Mouse (Mus musculus) left cerebral cortex, postnatal 4 days (tissue): ENCODE results near the gene Lmnb2. TPM values are rescaled to one million over a fixed set of nuclear protein-coding genes. Genes with fewer than 3 reads are reported as not detected.

Experiments
- DNase-seq: peaks from one replicate; pipeline ENCODE4 v3.0.0-alpha.2; 2022
- intact Hi-C: fragments of 180-260 bp; cut with DNase I; formaldehyde crosslinking; loops from one replicate; pipeline ENCODE4 v1.15.1; 2025
- total RNA-seq, 2 experiments: library from RNA; stranded (reverse); gene quantifications; 2 replicates each; pipeline ENCODE4 v1.2.3; 2021

The Lmnb2 gene
- total RNA-seq, 2 experiments from 2014 or later: 28.5 to 35.7 TPM

DNA sequence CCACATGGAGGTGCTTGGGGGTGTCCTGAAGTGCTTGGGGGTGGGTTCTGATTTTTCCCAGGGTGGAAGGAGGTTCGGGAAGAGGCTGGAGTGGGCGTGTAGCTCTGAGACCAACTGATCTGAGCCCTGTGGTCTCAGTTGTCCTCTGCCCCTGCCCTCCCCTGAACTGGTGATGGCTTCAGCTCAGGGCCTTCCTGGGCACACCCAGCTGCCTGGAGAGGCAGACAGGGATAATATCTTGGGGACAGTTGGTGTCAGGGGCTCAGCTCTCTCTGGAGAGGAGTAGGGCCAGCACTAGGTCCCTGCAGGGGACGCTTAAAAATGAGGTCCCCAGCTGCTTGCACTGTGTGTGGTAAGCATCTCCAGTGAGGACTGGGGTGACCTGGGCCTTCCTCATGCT, 60.2 kb downstream of the Lmnb2 start:
- DNase-seq: no peak
- intact Hi-C loops: no loop called here

DNA sequence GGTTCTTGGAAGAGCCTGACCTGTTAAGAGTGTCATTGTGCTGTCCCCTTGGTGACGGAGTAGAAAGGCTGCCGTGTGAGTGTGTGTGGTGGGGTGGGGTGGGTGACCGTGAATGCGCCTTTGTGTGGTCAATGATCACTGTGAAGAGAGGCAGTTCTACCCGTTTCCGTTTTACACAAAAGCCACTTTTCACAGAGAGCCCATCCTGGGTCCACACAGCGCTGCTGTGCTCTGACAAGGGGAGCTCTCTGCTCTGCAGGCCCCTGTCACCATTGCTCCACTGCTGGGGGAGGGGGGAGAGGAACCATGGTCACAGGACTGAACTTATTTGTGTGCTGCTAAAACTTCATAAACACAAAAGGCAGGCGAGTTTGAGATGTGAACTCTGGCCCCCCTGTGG, 60.7 kb downstream of the Lmnb2 start:
- DNase-seq: no peak
- intact Hi-C loops: no loop called here

DNA sequence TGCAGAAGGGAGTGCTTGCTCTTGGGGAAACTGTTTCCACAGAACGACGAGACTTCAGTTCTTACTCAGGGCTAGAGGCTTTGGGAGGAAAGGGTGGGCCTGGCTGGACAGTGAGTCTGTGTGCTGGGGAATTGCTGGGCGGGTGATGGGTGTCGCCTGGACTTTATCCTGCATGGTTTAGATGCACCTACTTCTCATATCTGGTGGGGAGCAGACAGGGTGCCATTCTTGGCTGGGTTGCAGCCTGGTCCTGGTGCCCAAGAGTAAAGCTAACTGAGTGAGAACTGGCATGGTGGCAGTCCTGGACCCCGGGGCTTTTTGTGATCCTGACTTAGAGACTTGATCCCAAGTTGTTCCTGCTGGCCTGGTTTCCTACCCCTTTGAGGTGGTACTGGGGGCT, 61.1 kb downstream of the Lmnb2 start:
- DNase-seq: no peak
- intact Hi-C loops: no loop called here

DNA sequence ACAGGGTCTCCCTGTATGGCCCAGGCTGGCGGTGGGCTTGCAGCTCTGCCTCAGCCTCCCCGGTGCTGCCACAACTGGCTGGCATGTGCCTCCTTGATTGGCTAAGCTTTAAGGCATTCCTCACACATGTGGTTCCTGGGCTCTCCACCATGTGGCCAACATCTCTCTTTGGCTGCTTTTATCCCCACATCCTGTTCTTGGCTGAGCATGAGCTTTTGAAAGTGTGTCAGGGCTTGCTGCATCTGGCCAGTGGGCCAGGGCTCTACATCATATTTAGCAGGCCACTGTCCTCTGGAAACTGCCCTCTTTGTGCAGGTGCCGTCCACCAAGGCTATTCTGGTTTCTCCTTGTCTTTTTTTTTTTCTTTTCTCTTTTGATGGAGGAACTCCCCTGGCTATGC, 61.8 kb downstream of the Lmnb2 start:
- DNase-seq: no peak
- intact Hi-C loops: no loop called here

DNA sequence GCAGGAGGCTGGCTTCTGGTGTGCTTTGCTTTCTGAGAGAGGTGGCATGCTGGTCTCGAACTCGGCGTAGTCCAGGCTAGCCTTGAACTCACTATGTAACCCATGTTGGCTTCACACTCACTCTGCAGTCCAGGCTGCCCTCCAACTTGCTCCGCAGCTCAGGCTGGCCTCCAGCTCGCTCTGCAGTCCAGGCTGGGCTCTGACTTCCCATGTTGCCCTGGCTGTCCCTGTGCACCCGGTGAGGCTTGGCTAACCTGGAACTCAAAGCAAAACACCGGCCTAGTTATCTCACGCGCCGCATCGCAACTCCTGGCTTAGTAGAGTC, 62.3 kb downstream of the Lmnb2 start:
- no peak for DNase-seq
- intact Hi-C loops: no loop called here

DNA sequence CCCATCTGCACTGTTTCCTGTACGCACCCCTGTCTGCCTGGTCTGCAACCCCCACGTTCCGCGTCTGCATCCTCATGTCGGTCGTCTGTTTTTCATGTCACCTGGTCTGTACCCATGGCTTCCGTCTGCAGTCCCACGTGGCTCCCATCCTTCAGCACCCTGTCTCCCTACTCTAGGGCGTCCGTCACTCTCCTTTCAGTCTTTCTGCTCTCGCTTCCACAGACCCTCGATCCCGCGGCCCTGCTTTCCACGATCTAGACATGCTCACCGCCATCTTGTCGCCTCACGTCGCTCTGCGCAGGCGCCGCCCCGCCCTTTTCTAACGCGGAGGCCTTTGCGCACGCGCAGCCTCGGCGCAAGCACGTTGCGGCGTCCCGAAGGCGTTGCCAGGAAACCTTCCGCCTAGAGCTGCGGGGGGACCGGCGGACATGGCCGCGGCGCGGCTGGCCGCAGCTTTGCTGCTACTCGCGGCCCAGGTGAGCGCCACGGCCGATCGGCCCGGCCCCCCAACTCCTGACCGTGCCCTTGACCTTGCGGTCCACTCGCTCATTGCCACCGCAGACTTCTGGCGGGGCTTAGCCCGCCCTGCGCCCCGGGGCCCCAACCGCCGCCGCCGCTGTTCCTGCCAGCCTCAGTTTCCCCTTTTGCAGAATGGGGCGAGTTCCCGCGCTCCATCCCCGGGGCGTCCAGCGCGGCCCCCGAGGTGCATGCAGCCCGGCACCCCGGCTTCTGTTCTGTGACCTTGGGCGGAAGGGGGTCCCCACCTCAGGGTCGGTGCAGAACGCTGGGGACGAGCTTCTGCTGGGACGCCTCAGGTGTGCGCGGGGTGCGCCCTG, 62.9 kb downstream of the Lmnb2 start, which contains the start of the genes Lsm7 and Sppl2b:
Lsm7 (minus strand) TSS at position 297 of the 836 bp plus-strand sequence.
Sppl2b (plus strand) TSS at position 363 of the 836 bp plus-strand sequence.
- peak; percentile 98 for DNase-seq
- intact Hi-C loops: no loop called here

Other genes starting within 250 kb of the Lmnb2 start
- gene Mknk2, start 240.1 kb downstream of the Lmnb2 start, total RNA-seq: 10 to 100 TPM; 61.6 to 67.1 TPM
- 10 to 100 TPM; 52.0 to 52.1 TPM for gene Mob3a, start 216.3 kb downstream of the Lmnb2 start, total RNA-seq
- gene Izumo4, start 216.1 kb downstream of the Lmnb2 start, total RNA-seq: 10 to 100 TPM; 46.3 to 53.6 TPM
- gene Ap3d1, start 176.0 kb downstream of the Lmnb2 start, total RNA-seq: 100 to 1,000 TPM; 142 to 145 TPM
- gene Dot1l, start 163.0 kb downstream of the Lmnb2 start, total RNA-seq: 10 to 100 TPM; 62.1 TPM
- gene Sf3a2, start 120.0 kb downstream of the Lmnb2 start, total RNA-seq: 10 to 100 TPM; 58.0 to 58.2 TPM
- gene Plekhj1, start 119.6 kb downstream of the Lmnb2 start, total RNA-seq: 10 to 100 TPM; 73.2 to 86.2 TPM
- gene Amh, start 113.0 kb downstream of the Lmnb2 start, total RNA-seq: 1 to 10 TPM; 1.9 to 2.2 TPM
- gene Jsrp1, start 104.7 kb downstream of the Lmnb2 start, total RNA-seq: under 1 TPM; 0.54 to 0.64 TPM
- gene Oaz1, start 91.6 kb downstream of the Lmnb2 start, total RNA-seq: 100 to 1,000 TPM; 393 to 396 TPM
- gene Lingo3, start 74.2 kb downstream of the Lmnb2 start, total RNA-seq: 10 to 100 TPM; 21.4 to 24.6 TPM
- 10 to 100 TPM; 62.0 to 67.4 TPM for gene Lsm7, start 63.0 kb downstream of the Lmnb2 start, total RNA-seq
- 10 to 100 TPM; 77.4 to 86.2 TPM for gene Sppl2b, start 63.0 kb downstream of the Lmnb2 start, total RNA-seq
- gene Tmprss9, start 46.4 kb downstream of the Lmnb2 start, total RNA-seq: under 1 TPM; 0.12 to 0.42 TPM
- 100 to 1,000 TPM; 147 TPM for gene Timm13, start 17.3 kb downstream of the Lmnb2 start, total RNA-seq
- gene Gadd45b, start 11.8 kb upstream of the Lmnb2 start, total RNA-seq: 1 to 10 TPM; 5.3 to 6.2 TPM
- 100 to 1,000 TPM in 1 of 2 experiments, 10 to 100 TPM in 1; 96.7 to 106 TPM for gene Gng7, start 96.7 kb upstream of the Lmnb2 start, total RNA-seq
- gene Diras1, start 107.4 kb upstream of the Lmnb2 start, total RNA-seq: 100 to 1,000 TPM; 104 to 111 TPM
- 10 to 100 TPM; 57.8 to 59.8 TPM for gene Slc39a3, start 119.2 kb upstream of the Lmnb2 start, total RNA-seq
- gene Sgta, start 141.9 kb upstream of the Lmnb2 start, total RNA-seq: 100 to 1,000 TPM; 193 to 199 TPM
- 10 to 100 TPM; 53.6 to 56.5 TPM for gene Thop1, start 151.8 kb upstream of the Lmnb2 start, total RNA-seq
- gene Creb3l3, start 180.6 kb upstream of the Lmnb2 start, total RNA-seq: under 1 TPM; 0.22 to 0.60 TPM
- 100 to 1,000 TPM; 153 to 167 TPM for gene Map2k2, start 187.7 kb upstream of the Lmnb2 start, total RNA-seq
- 10 to 100 TPM; 23.3 to 24.7 TPM for gene Zbtb7a, start 217.0 kb upstream of the Lmnb2 start, total RNA-seq
- gene Pias4, start 249.7 kb upstream of the Lmnb2 start, total RNA-seq: 10 to 100 TPM; 29.6 to 30.4 TPM